Mouse (Mus musculus): ENCODE data around the gene Cerkl.

DNA sequence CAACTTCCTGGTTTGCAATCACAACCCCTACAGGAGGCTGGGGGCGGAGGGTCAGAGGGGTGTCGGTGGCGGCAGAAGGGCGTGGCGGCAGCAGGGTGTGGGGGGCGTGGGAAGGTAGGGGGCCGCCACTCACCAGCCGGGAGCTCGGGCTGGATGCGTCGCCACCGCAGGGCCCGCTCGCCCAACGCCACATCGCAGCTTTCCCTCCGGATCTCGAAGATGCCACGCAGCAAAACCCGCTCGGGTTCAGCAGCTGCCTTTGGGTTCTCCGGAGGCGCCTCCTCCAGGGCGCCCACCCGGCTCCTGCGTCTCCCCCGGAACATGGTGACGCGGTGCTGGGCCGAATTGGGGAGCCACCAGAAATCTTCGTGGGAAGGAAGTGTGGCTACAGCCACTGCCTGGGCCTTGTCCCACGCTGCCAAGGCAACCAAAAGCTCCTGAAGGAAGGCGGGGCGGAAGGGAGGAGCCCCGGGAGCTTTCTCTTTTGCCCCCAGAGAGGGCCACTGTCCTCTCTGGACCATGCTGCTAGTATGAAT, 27.9 kb downstream of the Cerkl start:
- TF ChIP-seq CTCF (IDR thresholded peaks at IDR 0.05; ENCODE audit: low read depth, low read length) (no peak), TAL1 (conservative IDR thresholded peaks at IDR 0.05; ENCODE audit: low read depth, low read length) (no peak), POLR2AphosphoS5 (IDR thresholded peaks at IDR 0.05; ENCODE audit: insufficient replicate concordance, low read depth, low read length) (no peak), GATA1 (IDR thresholded peaks at IDR 0.05; ENCODE audit: borderline replicate concordance, low read length) (no peak)

All from G1E (cell line).